Mouse (Mus musculus): Measurements from ENCODE around the gene Arhgap25.
A peak's percentile ranks its signal among the peaks of the same experiment; 100 is the strongest.

DNA sequence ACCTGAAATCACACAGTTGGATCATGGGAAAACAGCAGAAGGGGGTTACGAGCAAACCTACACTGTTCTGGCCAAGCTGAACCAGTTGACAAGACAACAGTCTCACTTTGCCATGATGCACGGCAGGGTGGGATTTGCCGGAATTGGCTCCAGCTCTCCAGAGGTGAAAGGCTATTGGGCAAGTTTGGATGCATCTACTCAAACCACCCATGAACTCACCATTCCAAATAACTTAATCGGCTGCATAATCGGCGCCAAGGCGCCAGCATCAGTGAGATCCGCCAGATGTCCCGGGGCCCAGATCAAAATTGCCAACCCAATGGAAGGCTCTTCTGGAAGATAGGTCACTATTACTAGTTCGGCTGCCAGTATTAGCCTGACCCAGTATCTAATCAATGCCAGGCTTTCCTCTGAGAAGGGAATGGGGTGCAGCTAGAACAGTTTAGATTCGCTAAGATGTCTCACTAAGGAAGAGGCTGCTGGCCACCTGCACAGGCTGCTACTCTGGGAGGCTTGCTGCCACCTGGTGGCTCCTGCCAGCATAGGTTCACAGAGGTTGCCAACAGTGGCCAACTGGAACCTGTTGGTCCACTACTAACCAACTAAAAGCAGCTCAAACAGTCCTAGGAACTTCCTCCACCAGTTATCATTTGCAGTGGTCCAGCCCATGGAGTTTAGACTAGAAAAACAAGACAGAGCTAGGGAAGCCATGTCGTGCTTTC lies 19.9 kb downstream of the Arhgap25 start:
- TF ChIP-seq MAX (IDR thresholded peaks at IDR 0.05) (no peak), CTCF (IDR thresholded peaks at IDR 0.05; ENCODE audit: control insufficient read depth, insufficient read depth, insufficient read length) (peak; percentile 80), USF1 (IDR thresholded peaks at IDR 0.05; ENCODE audit: low read depth) (no peak), CEBPB (IDR thresholded peaks at IDR 0.05; ENCODE audit: low read depth) (no peak)

Measured in C2C12 (cell line).